Mouse (Mus musculus) brain, embryonic 14.5 days (tissue): ENCODE data around the gene Pmepa1. TPM values are rescaled to one million over a fixed set of nuclear protein-coding genes. Genes with fewer than 3 reads are reported as not detected.

Experiments
- DNase-seq: peaks from one replicate; pipeline ENCODE4 v3.0.0-alpha.2; 2011; ENCODE audit warnings: low read depth
- CTCF ChIP-seq: fragments of 200-500 bp; IDR thresholded peaks from 2 replicates; pipeline ENCODE4 v1.5.1; 2012; ENCODE audit warnings: inconsistent platforms, mild to moderate bottlenecking, moderate library complexity, borderline replicate concordance; ENCODE audit not compliant: insufficient read depth, insufficient read length; ENCODE audit errors: extremely low read depth
- POLR2A ChIP-seq: fragments of 200-500 bp; IDR thresholded peaks from 2 replicates; pipeline ENCODE4 v1.6.1; 2012; ENCODE audit warnings: mild to moderate bottlenecking, inconsistent platforms, borderline replicate concordance; ENCODE audit not compliant: poor library complexity, insufficient read depth, insufficient read length, severe bottlenecking; ENCODE audit errors: extremely low read depth
- polyA plus RNA-seq: library from polyadenylated mRNA; depleted of rRNA; stranded (reverse); fragments of >200 nt; gene quantifications from 2 replicates; pipeline ENCODE4 v1.2.3, GENCODE M21; 2012

Pmepa1 gene
- polyA plus RNA-seq, 1 experiment = 31.7 TPM

DNA sequence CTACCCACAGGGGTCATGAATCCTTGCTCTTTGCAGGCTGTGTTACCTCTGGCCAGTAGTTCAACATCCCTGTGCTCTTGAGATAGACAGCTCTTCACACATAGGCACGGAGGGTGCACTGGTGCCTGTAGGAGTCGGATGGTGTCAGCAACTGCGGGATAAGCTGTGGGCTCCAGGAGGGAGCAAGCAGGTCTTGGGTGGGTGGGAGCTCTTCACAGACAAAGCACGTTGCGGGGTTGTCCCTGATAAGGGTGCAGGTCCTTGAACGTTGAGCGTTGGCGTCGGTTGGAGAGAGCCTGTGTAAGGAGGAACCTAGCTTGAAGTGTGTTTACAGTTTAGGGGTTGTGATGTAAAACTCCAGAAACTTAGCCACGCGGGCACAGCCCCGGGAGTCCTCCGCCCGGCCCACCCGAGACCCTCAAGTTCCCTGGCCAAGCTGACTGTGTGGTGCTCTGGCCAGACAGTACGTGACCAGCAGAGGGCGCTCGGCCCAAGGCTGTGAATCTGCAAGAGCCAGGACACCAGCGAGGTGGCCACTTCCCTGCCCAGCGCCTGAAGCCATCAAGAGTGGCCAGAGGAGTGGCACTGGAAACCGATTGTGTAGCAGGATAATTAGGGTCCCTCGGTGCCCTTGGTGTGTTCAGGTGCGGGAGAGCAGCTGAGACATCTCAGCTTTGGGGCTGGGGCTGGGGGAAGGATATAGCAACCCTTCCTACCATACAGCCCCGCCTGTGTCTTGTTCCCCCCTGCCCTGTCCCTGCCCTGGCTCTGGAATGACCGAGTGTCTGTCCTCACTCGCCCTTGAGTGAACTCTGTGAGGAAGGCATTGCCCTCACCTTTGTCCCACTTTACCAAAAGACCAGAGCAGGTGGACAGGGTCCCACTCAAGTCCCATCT lies 90.0 kb downstream of the Pmepa1 start:
- peak; percentile 88 for DNase-seq
- TF ChIP-seq POLR2A (no peak), CTCF (peak; percentile 99)

DNA sequence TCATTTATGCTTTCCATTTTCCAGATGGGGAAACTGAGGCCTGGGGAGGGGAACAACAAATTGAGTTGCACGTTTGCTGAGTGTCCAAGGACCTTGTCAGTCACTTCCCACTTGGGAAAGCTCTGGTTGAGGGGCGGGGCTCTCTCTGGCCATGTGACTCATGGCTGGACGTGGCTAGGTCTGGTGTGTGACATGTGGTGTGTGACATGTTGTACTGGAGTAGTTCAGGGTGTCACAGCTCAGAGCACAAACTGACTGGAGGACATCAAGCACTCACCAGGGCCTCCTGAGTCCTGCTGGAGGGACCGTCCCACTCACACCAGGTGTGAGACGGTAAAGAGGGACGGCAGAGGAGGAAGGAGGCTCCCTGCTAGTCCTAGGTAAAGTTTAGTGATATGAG lies 91.1 kb downstream of the Pmepa1 start:
- TF ChIP-seq POLR2A (no peak), CTCF (no peak)
- no peak for DNase-seq

DNA sequence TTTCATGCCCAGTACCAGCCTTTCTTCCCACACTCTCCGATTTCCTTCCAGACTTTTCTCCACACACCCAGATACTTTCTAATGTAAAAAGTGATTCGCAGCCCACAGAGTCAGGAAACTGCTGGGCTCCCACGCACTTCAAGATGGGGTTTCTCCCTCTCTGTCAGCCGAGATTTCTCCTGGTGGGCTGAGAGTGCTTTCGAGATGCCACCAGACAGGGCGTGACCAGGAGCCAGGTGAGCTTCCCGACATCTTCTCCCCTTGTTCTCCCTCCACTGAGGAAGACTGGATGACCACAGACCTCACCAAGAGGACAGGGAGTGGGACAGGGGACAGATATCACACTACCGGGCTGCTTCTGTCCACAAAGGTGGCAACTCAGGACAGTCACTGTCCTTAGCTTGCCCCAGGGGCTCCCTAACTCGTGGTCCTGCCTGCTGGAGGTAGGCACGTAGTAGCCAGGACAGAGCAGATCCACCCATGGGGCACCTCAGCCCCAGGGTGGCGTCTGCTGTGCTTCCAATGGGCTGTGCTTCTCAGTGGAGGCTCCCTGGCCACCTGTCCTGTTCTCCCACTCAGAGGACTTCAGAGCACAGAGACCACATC lies 91.8 kb downstream of the Pmepa1 start:
- TF ChIP-seq CTCF (no peak), POLR2A (no peak)
- no peak for DNase-seq

DNA sequence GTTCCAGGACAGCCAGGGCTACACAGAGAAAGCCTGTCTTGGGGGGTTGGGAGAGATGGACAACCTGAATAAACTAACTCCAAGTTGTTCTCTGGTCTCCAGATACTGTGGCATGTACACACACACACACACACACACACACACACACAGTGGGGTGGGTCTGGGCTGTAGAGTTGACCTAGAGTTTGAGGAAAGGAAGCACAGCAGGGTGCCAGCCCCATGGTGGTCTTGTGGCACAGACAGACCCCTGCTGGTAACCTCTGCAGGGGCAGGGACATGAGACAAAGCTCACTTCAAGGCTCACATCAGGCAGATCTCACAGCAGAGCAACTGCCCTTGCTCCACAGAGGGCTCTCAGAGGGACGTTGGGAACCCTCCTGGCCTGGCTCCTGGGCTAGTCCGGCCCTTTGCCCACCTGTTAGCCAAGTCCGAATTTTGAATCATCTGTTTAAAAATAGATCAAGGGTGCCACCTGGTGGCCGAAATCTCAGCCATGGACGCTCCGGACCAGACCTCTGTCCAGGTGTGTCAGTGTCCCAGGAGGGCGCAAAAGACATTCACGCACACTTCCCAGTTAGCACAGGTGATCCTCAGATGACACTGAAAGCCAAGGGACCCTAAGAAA lies 92.4 kb downstream of the Pmepa1 start:
- peak; percentile 66 for DNase-seq
- peak; percentile 73 for TF ChIP-seq CTCF
- no peak for TF ChIP-seq POLR2A

DNA sequence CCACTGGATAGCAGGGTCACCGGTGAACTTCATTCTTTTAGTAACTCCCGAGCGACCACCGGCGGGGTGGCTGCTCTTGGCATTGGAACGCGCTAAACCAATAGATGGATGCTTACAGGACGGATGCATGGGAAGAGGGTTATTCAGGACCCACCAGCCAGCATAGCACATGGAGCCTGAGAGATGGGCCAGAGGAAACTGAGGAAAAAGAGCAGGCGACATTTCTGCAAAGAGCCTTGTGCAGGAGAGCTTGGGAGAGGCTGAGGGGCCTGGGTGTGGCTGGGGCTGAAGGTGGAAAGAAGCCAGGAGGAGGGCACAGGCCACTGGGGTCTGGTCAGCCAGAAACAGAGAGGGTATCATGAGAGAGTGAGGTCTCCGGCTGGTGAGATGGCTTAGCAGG lies 93.0 kb downstream of the Pmepa1 start:
- DNase-seq = no peak
- TF ChIP-seq CTCF (no peak), POLR2A (no peak)

DNA sequence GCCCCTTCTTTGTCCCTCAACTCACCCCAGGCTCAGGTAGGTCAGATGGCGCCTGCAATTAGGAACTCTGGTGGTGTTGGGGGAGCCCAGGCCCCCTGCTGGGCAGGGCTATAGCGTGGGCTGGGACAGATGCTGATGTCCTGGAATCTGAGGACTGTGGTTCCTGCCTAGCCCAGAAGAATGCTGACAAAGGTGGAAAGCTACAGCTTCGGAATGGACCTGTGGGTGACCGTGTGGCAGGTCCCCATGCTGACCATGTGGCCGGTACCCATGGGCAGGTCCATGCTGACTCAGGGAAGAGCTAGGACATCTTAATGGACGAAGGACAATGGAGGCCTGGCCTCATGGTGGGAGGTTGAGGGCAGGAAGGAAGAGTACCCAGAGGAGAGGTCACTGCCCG lies 93.5 kb downstream of the Pmepa1 start:
- TF ChIP-seq CTCF (no peak), POLR2A (no peak)
- no peak for DNase-seq

DNA sequence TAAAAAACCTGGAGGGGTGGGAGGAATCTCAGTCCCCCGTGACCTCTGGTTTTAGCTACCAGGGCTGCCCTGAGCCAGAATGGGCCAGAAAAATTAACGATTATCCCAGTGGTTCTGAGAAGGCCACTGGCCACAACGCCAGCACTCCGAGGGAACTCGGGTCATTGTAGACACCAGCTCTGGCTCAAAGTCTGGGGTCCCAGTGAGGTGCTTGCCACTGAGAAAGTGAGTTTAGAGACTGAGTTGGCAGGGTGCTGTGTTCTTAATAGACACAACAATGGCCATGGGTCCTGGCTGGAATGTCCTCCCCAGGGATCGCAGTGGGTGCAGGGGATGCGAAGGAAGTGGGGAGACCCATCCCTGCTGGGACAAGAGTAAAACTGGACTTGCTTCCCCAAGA lies 94.4 kb downstream of the Pmepa1 start:
- no peak for TF ChIP-seq POLR2A
- TF ChIP-seq CTCF = no peak
- no peak for DNase-seq

DNA sequence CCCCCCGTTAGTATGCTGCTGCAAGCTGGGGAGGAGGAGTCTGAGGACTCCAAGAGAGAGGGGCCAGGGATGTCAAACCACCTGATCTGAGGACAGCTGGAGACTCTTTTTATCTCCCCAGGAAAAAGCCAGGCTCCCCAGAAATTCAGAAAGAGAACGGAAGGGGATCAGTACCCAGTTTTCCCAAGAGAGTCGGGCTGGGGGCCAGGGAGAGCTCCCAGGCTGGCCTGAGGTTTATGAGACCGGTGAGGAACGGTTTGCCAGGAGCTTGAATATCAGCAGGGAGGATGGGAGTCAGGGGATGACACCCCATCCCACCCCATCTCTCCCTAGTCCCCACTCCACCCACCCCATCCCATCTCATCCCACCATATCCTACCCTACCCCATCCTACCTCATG lies 94.8 kb downstream of the Pmepa1 start:
- no peak for TF ChIP-seq CTCF
- TF ChIP-seq POLR2A = no peak
- no peak for DNase-seq

DNA sequence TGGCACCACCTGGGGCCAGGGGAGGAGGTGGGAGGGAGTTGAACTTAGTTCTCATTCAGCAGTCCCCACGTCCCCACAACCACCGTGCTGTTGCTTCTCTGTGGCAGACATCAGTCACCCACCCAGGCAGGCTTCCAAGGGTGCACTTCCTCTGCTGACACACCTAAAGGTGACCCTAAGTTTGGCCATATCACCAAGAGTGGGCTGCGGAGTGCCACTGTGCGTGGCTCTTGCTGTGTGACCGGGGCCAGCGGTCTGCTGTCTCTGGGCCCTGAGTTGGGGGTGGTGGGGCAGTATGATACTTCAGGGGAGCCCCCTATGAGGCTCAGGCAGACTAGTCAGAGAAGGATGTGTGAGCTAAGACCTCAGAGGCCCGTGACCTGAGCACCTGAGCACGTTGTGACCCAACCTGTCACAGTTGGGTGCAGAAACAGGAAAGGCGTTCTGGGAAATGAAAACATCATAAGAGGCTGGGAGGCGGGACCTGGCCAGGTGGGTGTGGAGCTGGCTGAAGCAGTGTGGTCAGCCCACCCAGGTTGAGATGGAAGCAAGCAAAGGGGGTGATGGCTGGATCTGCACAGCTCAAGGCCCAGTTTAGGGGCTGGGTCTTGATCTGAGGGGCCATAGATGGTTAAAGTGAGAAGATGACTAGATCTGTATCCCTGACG lies 95.5 kb downstream of the Pmepa1 start:
- no peak for DNase-seq
- TF ChIP-seq POLR2A (no peak), CTCF (no peak)

DNA sequence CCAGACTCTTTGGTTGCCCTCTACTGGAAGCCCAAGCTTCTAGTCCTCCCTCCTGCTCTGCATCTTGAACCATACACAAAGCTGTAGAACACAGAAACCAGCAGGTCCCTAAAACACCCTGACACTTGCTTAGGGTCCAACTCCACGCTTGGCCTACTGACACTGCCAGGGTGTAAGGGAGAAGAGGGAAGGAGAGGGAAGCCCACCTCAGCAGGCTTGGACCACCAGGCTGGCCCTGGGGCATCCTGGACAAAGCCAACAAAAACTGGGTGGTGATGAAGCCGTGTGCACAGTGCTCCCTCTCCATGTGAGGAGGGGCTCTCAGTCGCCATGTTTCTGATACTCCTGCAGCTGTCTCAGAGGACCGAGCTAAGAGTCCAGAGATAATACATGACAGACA lies 96.3 kb downstream of the Pmepa1 start:
- DNase-seq = no peak
- TF ChIP-seq POLR2A (no peak), CTCF (no peak)

DNA sequence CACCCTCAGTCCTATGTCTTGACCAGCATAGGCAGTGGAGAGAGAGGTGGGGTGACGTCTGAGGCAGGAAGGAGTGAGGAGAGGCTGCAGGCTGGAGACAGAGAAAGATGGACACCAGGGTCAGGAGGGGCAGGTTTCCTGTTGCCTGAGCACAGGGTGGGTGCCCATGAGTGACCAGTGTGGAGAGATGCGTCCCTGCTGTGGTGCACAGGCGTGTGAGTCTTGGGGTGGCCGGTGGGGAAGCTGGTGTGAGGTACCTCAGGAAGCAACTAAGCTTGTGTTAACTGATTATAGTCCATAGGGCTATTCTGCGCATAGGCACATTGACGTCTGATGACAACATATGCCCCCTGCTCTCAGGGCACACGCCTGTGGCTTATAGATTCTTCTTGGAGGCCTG lies 97.3 kb downstream of the Pmepa1 start:
- DNase-seq = no peak
- no peak for TF ChIP-seq CTCF
- no peak for TF ChIP-seq POLR2A
